Mouse (Mus musculus) cerebellum, postnatal 36 days (tissue): ENCODE measurements at regions not wholly inside any gene's neighbourhood (a gene's known extent, or its start where the extent isn't known, plus 50 kb on each side); places are given as distances from the start of the nearest gene placed in this dataset.

Experiments used
- DNase-seq, 2 experiments: peaks; one replicate each; pipeline ENCODE4 v3.0.0; 2021 to 2022; ENCODE audit warnings: mixed read lengths in 2 of 2

DNA sequence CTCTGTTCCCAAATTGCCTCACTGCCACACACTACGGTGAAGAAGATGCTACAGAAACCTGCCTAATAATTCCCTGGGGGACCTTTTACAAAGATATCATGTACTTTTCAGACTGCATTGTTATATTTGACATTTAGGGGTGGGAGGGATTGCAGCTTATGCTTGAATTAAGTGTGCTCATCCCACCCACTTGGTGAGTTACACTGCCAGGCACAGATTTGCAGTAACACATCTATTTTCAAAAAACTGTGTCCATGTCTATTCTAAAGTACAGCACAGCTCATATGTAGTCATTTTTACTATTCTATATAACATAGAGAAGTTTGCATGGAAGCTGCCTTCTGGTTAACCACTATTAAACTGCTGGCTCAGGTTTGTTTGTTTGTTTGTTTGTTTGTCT, 404.3 kb upstream of the Xrcc4 start:
- DNase-seq: no peak

DNA sequence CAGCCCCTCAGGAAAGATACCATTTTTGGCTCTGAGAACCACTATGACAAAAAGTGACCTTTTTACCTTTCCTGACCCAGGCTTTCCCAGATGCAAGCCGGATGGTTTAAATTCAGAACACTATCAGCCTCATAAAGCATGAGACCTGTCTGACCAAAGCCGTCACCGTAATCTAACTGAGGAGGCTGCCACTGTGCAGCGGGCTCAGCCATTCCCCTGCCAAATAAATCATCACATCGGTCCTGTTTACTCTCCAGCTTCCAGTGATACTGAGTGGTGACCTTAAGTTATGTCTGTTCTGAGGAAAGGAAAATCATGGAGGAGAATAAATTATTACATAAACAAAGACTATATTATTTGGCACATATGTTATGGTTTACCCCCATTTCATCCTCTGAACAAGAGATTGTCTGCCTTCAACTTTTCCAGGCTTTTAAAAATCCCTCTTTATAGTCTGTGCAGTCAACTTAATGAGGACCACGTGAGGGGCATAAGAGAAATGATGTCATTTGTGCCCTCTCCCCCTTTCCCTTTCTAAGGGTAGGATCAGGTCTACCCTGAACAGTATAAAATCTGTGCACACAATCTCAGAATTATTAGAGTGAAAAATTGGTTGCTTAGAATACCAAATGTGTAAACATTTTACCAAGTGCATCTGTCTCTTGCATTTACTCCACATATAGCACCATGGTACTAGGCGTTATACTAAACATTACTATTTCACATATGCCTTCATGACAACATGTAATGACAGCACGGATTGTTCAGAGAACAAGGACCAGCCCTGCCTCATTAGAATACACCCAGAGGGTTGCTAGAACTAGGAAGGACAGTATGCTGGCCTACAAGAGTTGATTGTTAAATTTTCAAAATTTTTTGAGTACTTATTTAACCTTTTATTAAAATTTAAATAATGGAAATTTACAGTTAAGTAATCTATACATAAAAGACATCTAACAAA, 401.9 kb upstream of the Xrcc4 start:
- DNase-seq: no peak

DNA sequence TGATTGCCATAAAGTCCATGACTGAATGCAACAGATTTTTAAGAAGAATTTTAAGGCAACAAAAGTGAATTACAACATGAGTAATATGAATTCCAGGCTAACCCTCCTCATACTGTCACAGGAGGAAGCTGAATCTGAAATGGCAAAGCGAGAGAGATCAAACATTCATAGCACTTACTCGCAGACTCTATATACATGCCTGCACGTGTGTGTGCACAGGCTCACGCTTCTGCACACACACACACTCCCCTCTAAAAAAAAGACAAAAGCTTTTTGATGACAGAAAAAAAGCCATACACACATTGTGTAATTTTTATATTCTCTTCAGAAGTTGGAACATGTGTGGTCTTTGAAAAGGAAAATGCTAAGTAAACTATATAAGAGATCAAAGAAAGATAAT, 391.1 kb upstream of the Xrcc4 start:
- DNase-seq: no peak

DNA sequence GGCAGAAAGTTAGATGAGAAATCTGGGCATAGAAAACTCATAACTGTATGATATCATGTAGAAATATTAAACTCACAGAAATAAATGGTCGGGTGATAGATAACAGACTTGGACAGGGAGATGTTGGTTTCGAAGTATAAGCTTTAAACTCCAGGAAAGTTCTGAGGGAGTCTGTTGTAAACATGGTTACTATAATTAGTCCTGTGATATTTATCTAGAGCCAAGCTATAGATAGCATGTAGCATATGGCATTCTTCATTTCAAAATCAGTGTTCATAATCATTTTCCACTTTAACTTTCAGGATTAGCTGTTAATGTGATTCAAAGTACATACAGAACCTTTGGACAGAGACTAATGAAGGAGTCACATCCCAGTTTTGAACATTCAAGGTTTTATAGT, 387.5 kb upstream of the Xrcc4 start:
- no peak for DNase-seq

DNA sequence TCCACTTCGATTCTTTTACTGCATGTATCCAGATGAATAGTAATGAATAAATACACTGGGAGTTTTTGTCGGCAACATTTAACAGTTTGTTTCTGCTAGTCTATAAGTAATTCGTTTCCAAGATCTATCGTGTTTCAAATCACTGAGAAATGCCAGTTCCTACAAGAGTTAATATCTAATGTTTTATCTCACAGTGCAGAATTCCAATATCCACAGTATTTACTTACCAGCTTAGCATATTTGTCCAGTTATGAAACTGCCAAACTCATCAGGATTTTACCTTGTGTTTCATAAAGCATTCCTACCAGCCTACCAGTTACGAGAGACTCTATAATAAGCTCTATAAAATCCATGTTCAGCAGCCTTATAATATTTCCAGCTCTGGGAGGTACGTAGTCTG, 385.1 kb upstream of the Xrcc4 start:
- DNase-seq: no peak

DNA sequence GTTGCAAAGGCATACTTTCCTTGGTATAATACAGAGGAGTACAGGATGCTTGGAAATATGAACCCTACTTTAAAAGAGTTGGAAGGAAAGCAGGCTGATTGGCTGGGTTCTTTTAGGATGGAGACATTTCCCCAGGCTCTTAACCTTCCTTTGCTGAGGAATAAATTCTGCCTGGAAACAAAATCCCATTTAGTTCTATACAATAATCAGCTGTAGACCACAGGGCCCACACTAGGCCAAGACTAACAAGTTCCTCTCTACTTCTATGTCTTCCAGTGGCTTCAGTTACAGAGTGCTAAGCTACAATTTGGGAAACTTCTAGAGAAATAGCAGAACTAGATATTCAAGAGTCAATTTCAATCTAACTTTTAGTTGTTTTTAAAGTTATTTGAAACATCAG, 384.6 kb upstream of the Xrcc4 start:
- DNase-seq: no peak

DNA sequence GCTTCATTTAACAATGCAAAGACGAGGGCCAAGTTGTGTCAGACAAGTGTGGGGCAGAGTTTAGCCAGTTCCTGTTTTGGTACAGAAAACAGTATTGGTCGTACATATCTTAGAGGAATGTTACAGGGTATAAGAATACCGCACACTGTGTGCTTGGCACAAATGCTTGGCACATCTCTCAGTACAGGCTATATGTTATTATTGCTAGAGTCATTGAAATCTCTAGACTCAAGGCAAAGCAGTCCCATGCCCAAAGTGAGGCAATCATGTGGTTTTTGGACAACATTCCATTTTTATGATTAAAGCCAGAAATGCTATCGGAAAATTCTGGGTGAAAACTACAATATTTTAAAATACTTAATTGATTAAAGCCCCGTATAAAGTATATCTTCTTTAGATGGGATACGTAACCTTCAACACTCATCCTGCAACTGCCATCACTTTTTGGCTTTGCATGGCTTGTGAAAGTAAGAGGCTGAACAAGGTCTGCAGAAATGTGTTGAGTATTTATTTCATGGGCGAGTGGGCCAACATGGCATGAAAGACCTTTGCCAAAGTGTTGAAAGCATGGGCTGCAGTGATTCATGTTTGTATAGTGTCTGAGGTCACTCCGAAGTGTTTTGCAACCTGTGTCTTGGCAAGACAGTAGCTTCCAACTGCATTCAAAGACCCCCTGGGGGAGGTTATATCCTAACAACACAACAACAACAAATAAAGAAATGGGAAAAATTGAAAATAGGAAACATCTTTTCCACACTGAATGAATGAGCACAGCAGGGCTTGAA, 383.8 kb upstream of the Xrcc4 start:
- DNase-seq: no peak

DNA sequence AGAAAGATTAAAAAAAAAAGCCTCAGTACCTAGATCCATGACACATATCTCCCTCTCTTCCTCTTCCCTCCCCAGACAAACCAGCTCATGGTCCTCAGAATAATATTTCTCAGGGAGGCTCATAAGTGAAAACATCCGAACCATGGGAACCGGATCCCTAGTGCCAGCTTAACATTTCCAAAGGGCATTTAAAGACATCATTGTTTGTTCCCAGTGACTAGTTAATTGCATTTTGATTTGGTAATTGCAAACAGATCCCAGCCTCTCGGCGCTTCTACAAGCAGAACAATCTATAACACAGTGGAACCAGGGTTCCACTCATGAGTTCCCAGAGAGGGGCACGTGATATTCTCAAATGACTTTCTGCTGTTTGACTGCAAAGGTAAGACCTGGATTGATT, 376.7 kb upstream of the Xrcc4 start:
- no peak for DNase-seq

DNA sequence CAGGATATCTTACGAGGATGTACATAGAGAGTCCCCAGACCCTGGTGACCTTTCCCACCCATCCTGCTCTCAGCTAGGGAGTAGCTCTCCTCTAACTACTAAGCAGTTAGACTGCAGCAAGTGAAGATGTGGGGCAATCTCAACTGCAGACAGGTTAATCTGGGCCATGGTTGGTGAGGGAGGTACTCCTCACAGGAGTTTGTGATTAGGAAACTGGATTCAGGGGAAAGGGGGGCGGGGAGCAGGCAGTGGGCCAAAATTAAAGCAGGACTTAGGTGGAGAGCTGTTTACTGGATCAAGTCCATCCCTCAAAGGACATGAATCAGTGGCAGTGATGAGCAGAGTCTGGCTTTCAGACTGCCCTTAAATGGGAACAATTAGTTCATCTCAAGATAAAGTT, 374.6 kb upstream of the Xrcc4 start:
- no peak for DNase-seq

DNA sequence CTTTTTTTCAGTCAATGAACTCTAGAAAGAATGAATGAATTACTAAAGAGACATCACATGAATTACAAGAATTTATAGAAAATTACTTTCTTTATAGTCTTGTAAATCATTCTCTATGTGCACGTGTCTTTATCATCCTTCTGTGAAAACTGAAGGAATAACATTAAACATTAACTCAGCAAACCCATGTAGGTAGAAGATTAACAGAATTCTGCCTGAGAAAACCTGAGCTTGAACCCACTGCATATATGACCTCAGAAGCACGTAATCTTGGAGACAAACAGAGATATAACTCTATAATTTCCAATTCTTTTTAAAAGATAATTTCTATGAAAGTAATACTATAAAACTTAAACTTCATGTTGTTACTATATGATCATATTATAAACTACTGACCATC, 374.0 kb upstream of the Xrcc4 start:
- DNase-seq: no peak

DNA sequence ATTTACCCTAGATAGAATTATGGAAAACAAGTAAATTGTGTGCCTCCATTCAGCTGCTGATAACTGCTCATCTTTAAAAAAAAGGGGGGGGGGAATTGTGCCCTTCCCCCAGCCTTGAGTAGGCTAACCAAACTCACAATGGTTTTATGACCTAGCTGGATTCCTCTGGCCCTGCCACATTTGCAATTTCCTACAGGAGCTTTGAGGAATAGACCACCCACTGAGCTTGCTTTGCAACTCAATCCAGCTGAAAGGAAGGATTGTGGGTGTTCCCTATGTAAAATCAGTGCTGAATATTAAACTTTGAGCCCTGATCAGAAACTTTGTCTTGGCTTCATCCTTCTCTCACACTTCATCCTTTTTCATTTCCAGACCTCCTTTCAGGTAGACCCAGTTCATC, 365.2 kb upstream of the Xrcc4 start:
- DNase-seq: no peak

DNA sequence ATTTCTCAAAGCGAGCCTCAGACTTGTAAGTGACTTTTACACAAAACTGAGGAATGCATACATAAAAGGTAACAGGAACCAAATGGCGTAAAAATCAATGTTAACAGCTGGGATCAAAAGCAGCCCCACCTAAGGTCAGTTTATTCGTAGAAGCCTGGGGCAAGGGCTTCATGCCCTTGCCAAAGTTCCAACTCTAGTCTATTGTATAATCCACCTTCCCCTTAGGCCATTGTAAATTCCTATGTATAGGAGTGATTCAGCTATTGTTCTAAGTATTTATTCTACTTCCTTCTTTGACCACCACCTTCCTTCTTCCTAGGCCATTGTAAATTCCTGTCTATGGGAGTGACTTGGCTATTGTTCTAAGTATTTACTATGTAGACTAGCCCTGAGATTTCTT, 337.5 kb upstream of the Xrcc4 start:
- no peak for DNase-seq

DNA sequence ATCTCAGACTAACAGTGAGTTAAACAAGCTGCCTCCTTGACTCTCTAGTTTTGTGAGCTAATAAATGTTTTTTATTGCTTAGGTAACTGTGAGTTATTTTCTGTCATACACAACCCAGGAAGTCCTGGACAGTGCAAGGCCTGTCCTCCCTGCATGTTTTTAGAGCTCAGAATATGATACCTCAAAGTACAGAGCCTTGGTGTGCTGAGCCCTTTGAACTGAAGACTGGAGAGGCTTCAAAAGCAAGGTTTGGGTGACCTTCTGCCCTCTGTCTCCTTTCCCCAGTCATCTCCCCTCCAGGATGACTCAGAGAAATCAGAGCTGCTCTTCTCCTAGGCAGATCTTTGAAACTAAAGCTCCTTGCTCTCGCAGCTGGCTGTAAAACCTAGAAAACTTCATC, 336.0 kb upstream of the Xrcc4 start:
- no peak for DNase-seq

DNA sequence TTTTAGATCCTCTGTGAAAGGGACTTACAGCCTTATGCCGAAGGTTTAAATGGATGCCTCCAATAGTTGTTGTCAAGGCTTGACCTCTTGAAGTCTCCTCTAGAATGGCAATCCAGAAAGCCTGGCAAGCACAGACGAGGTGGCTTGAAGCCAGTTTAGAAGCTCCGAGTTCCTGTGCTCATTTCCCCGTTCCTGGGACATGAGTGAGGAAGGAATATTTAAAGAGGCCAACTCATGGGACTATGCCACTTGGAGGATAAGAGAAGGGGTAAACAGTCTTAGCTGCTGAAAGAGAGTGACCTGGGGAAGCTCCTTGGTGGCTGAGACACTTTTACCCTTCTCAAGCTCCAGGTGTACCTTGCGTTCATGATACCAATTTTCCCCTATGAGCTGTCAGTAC, 335.1 kb upstream of the Xrcc4 start:
- no peak for DNase-seq

DNA sequence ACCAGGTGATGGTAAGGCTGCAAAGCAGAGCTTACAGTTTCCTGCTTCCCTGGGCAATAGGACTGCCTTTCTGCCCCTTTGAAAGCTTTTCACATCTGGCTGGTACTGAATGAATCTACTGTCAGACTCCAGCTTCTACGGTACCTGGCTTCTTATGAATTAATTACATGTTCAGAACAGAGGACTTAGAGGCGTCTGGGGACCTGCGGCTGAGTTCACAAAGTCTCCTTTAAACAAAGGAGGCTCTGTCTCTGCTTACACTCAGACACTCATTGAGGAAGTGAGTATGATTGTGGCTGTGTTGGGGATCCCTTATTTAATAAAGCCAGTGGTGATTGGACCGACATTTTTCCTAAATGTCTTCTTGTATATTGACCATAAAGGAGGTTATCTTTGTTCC, 331.6 kb upstream of the Xrcc4 start:
- no peak for DNase-seq

DNA sequence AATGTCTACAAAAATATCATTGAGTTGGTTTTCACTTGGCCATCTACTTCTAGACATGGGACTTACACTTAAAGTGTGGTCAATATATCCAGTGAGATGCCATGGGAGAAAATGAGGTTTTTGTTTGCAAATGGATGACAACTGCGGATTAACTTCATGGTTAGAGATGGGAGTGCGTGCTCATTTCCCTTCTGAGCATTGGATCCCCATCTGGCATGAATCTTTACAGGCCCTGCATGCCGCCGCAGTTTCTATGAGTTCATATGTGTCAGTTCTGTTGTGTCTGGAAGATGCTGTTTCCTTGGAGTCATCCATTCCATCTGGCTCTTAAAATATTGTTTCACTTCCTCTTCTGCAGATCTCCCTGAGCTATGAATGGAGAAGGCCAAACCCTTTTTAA, 315.0 kb upstream of the Xrcc4 start:
- DNase-seq: no peak

DNA sequence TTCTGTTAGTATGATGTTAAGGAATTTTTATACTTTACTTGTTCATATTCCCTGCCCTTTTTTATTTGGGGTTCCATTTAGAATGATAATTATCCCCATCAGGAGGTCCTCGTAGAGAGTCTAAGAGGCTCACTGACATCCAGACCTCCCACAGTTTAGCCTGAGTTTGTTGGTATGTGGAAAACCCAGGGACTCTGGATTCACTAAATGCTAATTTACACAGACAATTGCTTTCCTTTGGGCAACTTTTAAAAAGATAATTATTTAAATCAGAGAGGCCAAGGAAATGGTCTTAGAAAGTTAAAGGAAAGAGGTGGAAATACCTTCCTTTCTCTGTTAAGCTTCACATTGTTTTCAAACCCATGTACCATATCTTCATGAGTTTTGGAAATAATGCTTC, 312.7 kb upstream of the Xrcc4 start:
- no peak for DNase-seq

DNA sequence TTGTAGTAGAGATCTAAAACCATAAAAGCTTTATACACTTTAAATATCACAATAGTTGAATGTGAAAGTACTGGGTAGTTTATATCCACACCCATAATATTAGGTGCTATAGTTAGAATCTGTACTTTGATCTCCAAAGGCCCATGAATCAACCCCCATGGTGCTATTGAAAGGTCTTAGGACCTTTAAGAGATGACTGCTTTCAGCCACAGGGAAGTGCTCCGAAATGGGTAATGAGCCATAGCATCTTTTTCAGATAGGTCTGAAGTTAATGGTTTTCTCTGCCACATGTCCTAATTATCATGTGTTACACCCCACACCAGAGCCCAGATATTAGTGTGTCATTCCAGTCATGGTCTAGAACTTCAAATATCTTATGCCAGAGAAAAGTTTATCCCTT, 312.1 kb upstream of the Xrcc4 start:
- DNase-seq: no peak

DNA sequence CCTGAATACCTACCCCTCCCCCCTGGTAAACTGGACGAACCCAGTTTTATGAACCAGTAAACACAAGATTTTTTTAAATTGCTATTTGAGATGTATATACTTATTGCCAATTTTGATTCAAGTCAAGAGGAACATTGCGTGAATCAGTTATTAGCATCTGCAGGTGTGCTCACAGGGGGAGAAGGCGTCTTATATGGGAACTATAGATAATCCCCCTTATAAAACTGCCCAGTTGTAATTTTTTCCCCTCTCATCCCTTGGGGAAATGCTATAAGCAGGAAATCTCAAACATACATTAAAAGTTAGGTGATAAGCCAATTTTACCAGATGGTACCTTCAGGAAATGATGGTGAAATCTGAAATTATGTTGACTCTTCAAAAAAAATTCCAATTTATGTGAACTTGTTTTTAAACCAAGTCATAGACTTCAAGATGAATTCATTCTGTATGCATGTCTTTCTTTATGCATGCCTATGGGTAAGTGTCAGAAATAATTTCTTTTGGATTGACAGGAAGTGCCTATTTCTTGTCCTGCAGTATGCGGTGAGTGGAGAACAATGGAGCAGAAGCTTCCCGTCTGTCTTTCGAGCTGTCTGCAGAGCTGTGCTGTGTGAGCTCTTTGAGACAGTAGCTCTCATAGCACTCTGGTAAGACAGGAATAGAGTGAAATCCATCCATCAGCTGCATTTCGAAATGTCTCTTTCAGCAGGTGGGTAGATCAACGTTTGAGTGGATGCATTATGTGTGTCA, 306.0 kb upstream of the Xrcc4 start:
- DNase-seq: no peak

DNA sequence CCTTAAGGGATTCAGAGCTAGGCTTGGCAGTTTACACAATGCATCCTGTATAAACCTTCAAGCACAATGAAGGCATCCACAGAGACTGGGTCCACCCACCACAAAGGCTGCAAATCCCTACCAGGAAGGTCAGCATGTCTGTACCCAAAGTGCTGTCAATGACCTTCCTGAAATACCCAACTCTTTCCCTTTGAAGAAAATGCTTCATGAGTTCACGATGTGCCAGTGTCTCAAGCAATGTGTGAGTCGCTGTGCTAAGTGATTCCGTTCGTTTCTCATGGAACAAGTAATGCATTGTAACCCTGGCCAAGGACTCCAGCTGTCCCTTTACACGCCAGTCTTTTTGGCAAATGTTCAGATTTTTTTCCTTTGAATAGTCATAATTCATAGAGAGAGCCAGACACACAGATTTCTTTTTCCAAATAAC, 305.4 kb upstream of the Xrcc4 start:
- DNase-seq: peak in 1 of 2 experiments; percentile 1

DNA sequence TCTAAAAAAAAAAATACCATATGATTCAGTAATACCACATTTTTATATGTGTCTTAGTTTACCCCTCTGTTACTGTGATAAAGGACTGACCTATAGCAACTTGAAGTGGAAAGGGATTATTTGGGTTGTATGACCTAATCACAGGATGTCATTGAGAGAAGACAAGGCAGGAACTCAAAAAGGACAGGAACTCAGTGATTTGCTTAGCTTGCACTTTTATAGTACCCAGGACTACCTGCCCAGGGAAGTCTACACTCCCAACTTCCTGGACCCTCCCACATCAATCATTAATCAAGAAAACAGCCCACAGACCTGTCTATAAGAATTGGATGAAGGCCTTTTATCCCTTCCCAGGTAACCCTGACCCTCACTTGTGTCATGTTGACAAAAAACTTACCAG, 303.0 kb upstream of the Xrcc4 start:
- no peak for DNase-seq

DNA sequence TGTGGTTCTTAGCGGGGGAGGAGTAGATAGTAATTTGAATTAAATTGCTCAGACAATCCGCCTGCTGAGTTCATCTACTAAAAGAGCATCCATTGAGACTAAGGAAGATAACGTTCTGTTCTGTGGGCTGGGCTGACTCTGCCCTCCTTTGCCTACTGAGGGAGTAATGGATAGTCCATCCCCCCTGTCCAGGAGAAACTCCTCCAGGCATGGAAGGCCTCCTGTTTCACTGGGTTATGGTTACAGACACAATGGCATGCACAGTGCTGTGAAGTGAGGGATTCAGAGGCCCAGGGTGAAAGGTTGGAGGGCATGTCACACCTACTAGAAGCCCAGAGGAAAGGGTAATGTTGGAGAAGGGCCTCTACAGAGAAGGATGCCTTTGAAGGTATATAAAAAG, 287.2 kb upstream of the Xrcc4 start:
- DNase-seq: no peak

DNA sequence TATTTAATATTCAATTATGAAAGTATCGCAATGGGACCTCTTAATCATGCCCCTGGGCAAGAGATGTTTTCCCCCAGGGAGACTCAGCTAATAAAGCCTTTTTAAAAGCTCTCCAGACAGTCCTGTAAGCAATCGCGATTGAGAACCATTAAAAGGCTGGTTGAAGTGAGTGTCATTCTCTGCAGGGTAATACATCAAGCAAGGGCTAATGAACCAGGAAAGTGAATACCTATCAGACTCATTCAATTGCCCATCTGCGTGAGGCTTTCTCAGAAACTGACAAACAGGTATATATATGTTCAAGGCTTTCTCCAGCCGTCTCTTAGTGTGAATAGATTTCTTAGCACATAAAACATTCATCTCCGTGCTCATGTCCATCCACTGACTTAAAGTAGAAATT, 286.8 kb upstream of the Xrcc4 start:
- DNase-seq: no peak
